Mouse (Mus musculus): ENCODE measurements at regions not wholly inside any gene's neighbourhood (a gene's known extent, or its start where the extent isn't known, plus 50 kb on each side); places are given as distances from the start of the nearest gene placed in this dataset.

DNA sequence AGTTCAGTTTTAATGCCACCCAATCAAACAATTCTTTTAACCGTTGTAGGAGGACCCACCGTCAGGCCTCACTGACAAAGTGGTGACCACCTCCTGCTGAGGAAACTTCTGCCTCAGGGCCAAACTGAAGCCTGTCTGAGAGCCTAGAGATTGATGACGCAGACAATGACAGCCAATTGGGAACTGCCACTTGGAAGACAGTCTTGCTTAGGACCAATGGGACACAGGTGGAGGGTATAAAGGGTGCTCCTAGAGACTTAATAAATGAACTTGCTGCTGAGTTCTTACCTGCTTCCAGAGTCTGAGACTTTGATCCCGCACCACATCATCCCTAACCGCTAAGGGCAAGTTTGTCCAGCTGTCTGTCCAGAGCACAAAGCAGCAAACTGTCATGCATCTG lies 80.0 kb downstream of the Tbx4 start:
- DNase-seq, result no peak

DNA sequence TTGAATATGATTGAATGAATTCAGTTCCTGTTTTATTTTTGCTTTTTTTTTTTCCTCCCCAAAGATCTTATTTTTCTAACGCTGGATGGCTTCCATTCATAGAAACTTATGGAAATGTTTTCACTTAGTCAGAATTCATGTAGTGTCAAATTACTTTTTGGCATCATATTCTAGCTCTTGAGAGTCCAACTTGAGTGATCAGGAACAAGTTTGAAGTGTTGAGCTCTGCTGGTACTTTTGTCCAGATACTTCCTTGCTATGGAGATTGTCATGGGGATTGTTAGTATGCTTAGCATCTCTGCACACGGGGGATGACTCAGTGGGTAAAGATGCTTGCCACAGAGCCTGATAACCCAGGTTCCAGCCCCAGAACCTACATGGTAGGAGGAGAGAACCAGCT lies 84.1 kb downstream of the Tbx4 start:
- DNase-seq, result no peak

DNA sequence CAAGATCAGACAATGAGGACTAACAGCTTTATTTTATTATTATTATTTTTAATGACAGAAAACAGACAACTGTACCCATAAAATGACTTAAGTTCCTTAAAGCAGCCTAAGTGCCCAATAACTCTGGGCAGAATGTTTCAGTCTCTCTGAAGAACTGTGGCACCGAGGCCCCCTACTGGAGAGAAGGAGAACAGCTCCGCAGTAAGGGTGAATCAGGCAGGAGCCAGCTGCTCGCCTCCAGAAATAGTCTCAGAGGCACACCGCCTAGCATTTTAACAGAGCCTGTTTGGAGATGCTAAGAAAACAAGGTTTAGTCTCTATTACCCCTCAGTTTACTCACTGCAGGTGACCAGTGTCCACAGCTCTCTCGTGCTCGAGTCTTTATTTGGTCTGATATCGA lies 86.2 kb downstream of the Tbx4 start:
- DNase-seq, result peak; percentile 81

DNA sequence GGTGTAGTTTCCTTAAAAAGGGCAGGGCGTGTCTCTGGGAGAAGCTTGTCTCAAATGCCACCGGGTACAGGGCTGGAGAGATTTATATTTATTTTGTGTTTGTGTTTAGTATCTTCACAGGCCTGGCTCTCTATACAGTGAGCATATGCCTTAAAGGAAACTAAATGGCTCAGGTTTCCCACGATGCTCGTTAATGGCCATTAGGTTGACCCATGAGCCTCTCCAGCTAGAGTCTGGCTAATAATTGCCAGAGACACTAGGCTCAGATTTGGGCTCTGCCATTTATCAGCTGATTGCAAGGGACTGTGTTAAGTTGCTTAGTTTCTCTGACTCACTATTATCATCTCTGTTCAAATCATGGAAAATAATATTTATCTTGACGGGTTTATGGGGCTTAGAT lies 87.5 kb downstream of the Tbx4 start:
- DNase-seq, result no peak

DNA sequence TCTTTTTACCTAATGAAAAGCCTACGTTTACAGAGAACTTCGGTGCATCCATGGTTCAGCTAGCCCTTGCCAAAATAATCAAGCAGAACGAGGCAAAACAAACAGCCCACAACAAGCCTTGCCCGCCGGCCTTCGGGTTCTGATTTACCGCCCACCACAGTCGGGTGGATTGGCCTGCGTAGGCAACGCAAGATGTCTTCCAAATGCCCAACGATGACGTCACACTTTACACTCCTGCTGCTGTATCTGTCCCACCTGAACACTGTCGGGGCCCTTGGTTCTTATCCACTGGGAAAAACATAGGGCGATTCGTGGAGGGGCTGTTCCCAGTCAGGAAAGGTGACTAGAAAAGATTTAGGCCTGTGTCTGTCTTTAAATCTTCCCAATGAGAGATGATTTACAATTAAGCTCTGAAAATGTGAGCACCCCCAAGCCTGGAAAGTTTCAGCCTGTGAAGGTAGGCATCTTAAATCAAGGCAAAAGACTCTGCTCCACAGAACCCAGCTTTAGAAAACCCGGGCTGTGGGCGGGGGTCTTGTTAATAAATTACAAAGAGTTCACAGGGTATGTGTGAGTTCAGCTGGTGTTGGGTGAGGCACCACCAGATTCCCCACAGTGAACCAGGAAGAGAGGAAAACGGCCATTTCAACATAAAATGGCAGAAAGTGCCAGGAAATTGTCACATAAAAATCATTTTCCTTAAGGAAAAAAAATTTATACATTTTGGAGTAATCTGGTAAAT lies 90.6 kb downstream of the Tbx4 start:
- DNase-seq, result no peak

DNA sequence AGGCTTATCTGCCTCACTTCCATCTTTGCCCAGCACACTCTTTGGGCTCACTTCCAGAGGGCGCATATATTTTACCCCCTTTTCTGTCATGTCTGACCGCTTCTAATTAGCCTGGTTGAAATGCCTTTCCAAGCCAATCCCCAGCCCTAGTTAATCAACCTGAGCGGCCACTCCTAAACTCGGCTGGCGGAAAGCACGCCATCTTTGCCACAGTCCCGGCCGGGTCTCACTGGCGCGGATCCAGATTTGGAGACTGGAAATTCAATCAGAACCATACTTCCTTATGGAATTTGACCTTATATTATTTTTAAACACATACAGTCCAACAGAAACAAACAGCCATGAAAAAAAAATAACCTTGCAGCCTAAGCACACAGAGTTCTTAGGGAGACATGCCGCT lies 94.2 kb downstream of the Tbx4 start:
- DNase-seq, result no peak

DNA sequence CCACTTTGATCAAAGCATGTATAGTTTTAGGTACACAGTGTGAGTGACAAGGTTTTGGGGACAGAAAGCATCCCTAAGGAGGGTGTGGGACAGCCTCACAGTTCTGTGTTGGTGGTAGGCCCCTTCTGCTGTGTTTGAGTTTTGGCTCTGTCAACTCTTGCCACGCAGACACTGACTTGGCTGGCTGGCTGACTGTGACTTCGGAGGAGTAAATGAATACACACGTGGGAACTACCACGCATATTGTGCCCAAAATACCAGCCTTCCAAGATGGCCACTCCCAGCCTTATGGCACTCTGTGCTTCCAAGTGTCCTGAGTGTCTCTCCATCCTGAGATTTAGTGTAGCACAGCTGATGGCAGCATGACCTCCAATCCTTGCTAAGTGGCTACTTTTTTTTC lies 95.3 kb downstream of the Tbx4 start:
- no peak for DNase-seq

DNA sequence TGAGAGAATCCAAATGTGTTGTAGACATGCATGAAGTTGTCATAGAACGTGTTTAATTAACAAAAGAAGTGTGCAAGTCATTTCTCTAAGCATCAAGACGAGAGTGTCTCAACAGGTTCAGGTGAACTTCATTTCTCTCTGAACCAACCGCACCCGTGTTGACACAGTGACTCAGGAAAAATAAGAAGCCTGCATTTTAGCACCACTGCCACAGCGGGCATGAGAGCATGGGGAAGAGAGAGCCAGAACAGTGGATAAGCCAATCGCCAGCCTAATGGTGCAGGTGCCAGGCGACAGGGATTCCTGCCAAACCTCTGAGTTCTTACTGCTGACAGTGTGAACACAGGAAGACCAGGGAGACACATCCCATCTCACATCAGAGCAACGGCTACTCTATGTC lies 100.1 kb downstream of the Tbx4 start:
- peak; percentile 69 for DNase-seq

DNA sequence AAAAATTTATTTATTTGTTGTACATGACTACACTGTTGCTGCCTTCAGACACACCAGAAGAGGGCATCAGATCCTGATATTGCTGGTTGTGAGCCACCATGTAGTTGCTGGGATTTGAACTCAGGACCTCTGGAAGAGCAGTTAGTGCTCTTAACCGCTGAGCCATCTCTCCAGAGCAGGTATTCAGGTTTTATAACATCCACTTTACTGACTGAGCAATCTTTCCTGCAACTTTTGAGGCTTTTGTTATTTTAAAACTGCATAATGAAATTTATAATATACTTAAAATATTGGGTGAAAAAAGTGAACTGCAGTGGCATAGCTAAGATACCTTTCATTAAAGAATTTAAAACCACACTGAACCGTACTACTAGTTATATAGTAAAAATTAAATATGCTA lies 101.0 kb downstream of the Tbx4 start:
- no peak for DNase-seq

DNA sequence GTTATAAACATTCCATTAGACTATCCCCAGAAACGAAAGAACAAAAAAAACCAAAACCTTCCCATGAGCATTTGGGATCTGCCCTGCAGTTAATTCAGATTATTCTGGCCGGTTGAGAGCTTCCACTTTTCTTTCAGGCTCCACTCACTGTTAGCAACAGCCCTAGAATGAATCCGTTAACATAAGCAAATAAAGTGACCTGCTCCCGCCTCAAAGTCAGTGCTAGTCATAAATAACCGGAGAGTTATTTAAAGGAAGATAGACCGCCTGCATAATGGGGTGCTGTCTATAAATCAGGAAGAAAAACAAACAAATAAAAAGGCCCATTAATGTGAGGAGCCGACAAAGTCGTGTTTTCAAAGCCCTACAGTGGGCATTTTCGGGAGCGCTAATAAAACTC lies 103.3 kb downstream of the Tbx4 start:
- no peak for DNase-seq

DNA sequence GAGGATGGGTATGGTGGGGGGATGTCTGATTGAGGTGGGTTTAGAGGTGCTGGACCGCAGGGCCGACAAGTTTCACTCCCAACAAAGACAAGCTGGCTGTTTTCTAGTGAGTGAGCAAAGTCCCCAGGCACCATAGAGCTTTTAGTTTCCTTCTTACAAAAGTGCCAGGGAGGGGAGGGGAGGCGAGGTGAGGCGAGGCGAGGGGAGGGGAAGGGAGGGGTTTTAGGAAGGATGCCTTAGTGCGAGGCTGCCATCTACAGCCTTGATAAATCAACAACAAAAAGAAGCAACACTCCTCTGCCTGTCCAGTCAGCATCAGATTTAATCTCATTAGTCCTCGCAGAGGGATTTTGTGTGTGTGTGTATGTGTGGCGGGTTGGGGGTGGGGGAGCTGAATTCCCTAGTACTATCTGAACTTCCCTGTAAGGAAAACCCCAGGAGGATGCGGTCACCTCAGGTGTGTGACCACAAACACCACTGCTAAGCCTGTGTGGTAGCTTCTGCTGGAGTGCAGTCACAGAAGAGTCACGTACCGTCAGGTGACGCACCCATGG lies 103.8 kb downstream of the Tbx4 start:
- peak; percentile 71 for DNase-seq

DNA sequence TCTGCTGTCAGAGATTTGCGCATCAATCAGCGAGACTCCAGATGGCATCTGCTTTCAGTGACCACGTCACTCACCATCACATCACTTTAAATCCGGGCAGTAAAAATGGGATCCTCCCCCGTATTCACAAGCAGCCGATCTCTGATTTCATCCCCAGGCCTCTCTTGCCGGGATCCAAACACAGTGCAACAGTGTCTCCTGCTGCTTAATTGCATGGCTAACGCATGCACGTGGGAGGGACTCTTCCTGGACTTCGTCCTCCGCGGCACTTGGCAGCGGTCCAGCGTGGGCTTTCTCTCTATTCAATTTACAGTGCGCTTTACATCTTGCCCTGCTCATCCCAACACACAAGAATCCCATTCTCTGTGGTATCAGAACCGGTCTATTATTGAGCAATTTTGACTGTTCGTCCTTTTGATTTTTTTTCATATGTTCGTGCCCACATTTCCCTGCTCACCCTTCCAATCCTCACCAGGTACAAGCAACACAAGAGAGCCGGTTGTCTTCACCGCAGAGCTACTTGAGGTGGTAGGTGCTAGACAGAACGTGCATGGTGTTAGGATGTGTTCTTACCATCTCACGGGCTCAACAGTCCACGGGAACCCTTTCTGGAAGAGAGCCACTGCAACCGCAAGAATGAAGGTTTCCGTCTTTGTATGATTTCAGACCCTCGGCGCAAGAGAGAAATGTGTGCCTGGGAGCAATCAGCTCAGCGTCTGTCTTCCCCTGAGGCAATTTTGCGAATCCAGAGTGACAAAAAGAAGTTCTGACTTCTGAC lies 109.3 kb downstream of the Tbx4 start:
- no peak for DNase-seq

DNA sequence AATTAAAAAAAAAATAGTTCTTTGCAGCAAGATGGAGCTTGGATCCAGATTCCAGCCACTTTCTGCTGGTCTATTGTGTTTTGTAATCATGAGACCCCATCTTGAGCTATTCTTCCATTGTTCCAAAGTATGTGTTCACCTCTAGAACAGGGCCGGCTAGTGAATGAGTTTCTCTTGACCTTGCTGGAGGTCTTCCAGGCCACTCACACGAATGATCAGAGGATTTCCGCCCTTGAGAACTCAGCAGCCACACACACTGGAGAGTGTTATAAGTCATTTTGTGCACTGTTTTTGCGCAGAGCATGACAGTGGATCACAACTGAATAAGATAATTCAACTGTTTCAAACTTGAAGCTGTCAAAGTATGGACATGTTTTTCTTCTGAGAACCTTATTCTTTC lies 110.5 kb downstream of the Tbx4 start:
- DNase-seq, result peak; percentile 11

DNA sequence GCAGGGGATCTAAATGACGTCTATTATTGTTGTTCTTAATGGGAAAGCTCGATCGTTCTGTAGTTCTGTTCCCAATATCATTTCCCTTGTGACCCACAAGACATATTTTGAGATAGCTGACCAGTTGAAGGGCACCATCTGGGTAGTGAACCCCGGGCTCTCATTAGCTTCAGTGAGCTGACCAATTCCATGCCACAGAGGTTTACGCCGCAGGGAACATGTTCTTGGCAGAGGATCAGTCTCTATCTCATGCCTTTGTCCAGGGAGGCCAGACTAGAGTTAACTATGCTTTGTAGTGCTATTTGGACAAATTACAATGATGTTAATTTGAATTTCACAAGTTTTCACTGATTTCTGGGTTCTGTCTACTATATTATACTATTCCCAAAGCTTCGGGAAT lies 117.1 kb downstream of the Tbx4 start:
- DNase-seq, result no peak

DNA sequence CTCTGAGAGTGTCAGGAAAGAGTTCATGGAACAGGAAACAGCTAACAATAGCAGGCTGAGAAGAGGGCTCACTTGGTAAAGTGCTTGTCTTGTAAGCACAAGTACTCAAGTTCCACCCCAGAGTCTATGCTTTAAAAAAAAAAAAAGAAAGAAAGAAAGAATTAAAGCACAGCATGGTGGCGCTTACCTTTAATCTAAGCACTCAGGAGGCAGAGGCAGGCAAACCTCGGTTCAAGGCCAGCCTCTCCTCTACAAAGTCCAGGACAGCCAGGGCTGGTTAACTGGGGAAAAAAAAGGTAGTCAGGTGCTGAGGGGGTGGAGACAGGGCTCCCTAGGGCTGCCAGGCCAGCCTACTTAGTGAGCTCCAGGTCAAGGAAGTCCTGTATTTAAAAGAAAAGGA lies 119.1 kb downstream of the Tbx4 start:
- DNase-seq, result no peak

DNA sequence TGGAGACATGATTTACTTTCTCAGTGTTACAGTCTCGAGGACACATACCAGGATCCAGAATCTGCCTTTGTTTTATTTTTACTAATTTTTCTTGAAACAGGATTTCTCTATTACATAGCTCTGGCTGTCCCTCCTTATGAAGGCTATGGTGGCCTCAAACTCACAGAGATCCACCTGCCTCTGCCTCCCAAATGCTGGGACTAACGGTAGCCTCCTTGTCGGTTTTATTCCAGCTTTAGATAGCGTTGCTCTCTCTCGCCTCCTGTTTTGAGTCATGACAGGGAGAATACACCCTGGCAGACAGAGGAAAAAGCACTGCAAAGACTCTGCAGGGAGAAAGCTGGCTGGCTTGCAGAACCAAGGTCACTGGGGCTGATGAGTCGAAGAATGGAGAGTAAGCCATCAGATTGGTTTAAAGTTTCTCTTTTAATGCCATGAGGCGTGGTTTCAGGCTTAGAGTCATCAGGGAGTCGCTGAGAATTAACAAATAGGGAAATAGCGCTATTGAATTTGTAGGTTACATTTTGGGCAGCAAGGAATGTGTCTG lies 119.8 kb downstream of the Tbx4 start:
- no peak for DNase-seq

DNA sequence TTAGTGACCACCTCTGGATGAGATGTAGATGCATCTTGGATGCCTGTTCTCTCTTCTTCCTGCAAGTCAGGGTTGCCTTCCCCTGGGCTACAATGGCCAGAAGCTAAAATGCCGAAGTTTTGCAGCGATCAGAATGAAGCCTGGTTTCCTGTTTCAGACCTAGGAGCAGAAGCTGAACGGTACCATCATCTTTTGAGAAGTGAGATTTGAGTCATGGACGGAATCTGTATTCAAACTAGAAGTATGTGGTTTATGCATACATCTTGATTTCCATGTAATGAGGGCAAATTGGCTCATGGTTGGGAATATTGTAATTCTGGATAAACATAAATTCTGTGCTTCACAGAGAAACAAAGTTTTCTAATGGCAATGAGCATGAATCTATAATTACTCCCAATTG lies 120.6 kb downstream of the Tbx4 start:
- no peak for DNase-seq
